Mouse (Mus musculus): ENCODE measurements around the gene D230025D16Rik. TPM values are rescaled to one million over a fixed set of nuclear protein-coding genes. Genes with fewer than 3 reads are reported as not detected.

D230025D16Rik gene
- polyA plus RNA-seq, 1 experiment from 2014 or later: 29.9 TPM

GRCm38 (mm10) chr8:105263244-105263912 lies 38.4 kb downstream of the D230025D16Rik start:
- Histone ChIP-seq H3K4me2 (replicated peaks) (no peak overlapping the region), H3K4me3 (peak overlapping the region; percentile 63; the same call in 1 of the 2 replicates), H3K36me3 (no peaks in the 10 kb centered on the region), H3K9ac (replicated peaks) (no peak overlapping the region; the same call in 1 of the 2 replicates), H3K27me3 (peaks cover 96% of the 10 kb centered on the region), H3K27ac (replicated peaks) (no peak overlapping the region), H3K4me1 (peaks cover 32% of the 10 kb centered on the region), H3K9me3 (0 out of 2 replicates have a peak, but pooled peaks cover 3% of the 10 kb centered on the region)
- 38% methylated on average over 16 of the region's 16 CpGs for WGBS
- no peak for ATAC-seq (ENCODE audit: low FRiP score, low read depth)

DNA sequence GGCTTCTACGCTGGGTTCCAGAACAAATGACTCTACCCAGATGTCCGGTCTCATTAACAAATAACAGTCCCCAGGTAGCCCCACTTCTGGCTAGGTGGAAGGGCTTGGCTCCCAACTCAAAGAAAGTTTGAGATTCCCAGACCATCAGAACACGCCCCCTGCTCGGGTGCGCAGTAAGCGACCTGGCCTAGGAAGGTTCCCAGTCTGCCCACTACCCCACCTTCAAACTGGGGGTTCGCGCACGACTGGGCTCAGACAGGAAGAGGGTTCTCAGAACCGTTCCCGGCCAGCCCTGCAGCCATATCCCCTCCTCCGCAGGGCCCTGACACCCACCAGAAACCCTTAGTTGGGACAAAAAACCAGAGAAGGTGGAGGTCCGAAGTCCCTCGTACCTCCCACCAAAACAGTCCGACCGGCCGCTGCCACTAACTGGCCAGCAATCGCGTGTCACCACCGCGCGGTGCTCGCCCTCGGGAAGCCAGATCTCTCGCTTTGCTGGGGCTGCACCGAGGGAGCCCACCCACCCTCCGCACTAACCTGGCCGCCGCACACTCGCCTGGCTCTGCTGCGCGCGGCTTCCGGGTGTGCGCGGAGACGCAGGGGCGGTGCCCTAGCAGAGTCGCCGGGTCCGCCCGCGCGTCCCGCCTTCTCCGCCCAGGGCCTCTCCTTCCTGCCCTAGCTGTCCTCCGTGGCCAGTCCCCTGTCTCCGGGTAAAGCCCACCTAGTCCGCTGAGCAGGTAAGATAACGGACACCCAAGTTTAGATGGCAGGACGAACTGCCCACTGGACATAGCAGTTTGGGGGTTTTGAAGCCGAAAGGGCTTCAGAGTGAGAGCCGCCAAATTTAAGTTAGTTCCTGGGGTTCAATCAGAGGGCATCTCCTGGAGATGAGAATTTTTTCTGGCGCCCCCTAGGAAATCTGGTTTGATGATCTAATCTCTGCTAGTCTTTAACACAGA lies 39.4 kb downstream of the D230025D16Rik start, which contains the start of the genes Tradd and Fbxl8:
Tradd (minus strand) TSS at position 586 of the 959 bp plus-strand sequence.
Fbxl8 (plus strand) TSS at position 625 of the 959 bp plus-strand sequence.
- peaks cover 34% of the 10 kb centered on the region for H3K4me1 ChIP-seq
- H3K27ac ChIP-seq (replicated peaks): no peak within 1 kb of the TSS
- peaks cover 96% of the 10 kb centered on the region for H3K27me3 ChIP-seq
- peak; percentile 39 for ATAC-seq (ENCODE audit: low FRiP score, low read depth)
- H3K9me3 ChIP-seq: 0 out of 2 replicates have a peak, but pooled peaks cover 3% of the 10 kb centered on the region
- 1% methylated on average over 54 of the region's 54 CpGs for WGBS
- peak within 1 kb of the TSS; percentile 63 for H3K9ac ChIP-seq (replicated peaks)
- H3K4me2 ChIP-seq (replicated peaks): peak within 1 kb of the TSS; percentile 78
- H3K4me3 ChIP-seq: peak within 1 kb of the TSS; percentile 63
- no peaks in the 10 kb centered on the region for H3K36me3 ChIP-seq

- no peak for ATAC-seq (ENCODE audit: low FRiP score, low read depth)
- Histone ChIP-seq H3K9me3 (0 out of 2 replicates have a peak, but pooled peaks cover 3% of the 10 kb centered on the region), H3K4me2 (replicated peaks) (peak overlapping the region; percentile 78), H3K36me3 (no peaks in the 10 kb centered on the region), H3K27ac (replicated peaks) (no peak overlapping the region), H3K9ac (replicated peaks) (no peak overlapping the region), H3K4me3 (peak overlapping the region; percentile 63; the same call in 1 of the 2 replicates), H3K4me1 (peaks cover 33% of the 10 kb centered on the region), H3K27me3 (peaks cover 96% of the 10 kb centered on the region)
- 20% methylated on average over 10 of the region's 10 CpGs for WGBS
These were observed 40.2 kb downstream of the D230025D16Rik start for GRCm38 (mm10) chr8:105265128-105265527.

DNA sequence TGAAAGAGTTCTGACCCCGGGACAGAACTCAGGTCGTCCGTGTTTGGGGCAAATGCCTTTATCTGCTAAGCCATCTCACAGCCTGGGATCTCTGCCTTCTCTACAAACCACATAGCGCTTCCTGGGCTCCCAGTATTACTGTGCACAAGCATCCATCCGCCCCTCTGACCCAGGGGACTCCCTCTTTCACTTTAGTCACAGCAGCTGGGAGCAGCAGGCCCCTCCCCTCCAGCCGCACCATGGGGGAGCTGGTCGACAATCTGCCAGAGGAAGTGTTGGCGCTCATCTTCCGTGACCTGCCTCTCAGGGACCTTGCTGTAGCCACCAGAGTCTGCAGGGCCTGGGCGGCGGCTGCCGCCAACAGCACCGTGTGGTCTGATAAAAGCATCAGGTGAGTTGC lies 41.8 kb downstream of the D230025D16Rik start:
- peaks cover 96% of the 10 kb centered on the region for H3K27me3 ChIP-seq
- 9% methylated on average over 13 of the region's 13 CpGs for WGBS
- H3K9ac ChIP-seq (replicated peaks): no peak overlapping the region
- no peak for ATAC-seq (ENCODE audit: low FRiP score, low read depth)
- H3K4me1 ChIP-seq: peaks cover 36% of the 10 kb centered on the region
- H3K4me2 ChIP-seq (replicated peaks): no peak overlapping the region
- no peaks in the 10 kb centered on the region for H3K36me3 ChIP-seq
- H3K27ac ChIP-seq (replicated peaks): no peak overlapping the region
- 0 out of 2 replicates have a peak, but pooled peaks cover 3% of the 10 kb centered on the region for H3K9me3 ChIP-seq
- H3K4me3 ChIP-seq: no peak overlapping the region

- peak; percentile 82 for ATAC-seq (ENCODE audit: low FRiP score, low read depth)
- H3K4me3 ChIP-seq: peak overlapping the region; percentile 45
- no peak overlapping the region for H3K27ac ChIP-seq (replicated peaks)
- peak overlapping the region; percentile 64 for H3K4me2 ChIP-seq (replicated peaks)
- 0 out of 2 replicates have a peak, but pooled peaks cover 3% of the 10 kb centered on the region for H3K9me3 ChIP-seq
- H3K27me3 ChIP-seq: peaks cover 99% of the 10 kb centered on the region
- peaks cover 33% of the 10 kb centered on the region for H3K4me1 ChIP-seq
- H3K9ac ChIP-seq (replicated peaks): peak overlapping the region; percentile 32; the same call in 1 of the 2 replicates
- no peaks in the 10 kb centered on the region for H3K36me3 ChIP-seq
- WGBS: under 1% methylated on average over 65 of the region's 65 CpGs
These were observed 43.6 kb downstream of the D230025D16Rik start for GRCm38 (mm10) chr8:105268342-105269074.

DNA sequence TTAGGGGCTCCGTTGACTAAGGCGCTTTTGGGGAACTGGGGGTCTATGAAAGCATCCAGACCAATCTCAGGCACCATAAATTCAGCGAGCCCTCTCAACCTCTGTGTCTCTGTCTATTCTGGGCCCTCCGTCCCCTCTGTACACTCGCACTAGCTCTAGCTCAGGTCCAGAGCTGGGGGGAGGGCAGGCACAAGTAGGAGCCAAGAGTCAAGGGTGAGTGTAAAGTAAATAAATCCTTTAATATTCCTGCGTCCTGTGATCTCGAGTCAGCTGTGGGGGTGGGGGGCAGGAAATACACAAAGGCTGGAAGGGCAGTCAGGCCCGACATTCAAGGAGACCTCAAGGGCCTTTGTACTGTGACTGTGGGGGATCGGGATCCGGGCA lies 44.1 kb downstream of the D230025D16Rik start:
- peaks cover 31% of the 10 kb centered on the region for H3K4me1 ChIP-seq
- peak; percentile 17; the same call in 1 of the 2 replicates for ATAC-seq (ENCODE audit: low FRiP score, low read depth)
- peaks cover 99% of the 10 kb centered on the region for H3K27me3 ChIP-seq
- H3K27ac ChIP-seq (replicated peaks): no peak overlapping the region
- peak overlapping the region; percentile 45 for H3K4me3 ChIP-seq
- H3K9me3 ChIP-seq: 0 out of 2 replicates have a peak, but pooled peaks cover 3% of the 10 kb centered on the region
- 0 out of 2 replicates have a peak overlapping the region, but pooled peaks have one; percentile 32 for H3K9ac ChIP-seq (replicated peaks)
- H3K4me2 ChIP-seq (replicated peaks): peak overlapping the region; percentile 64
- WGBS: 2% methylated on average over 10 of the region's 10 CpGs
- no peaks in the 10 kb centered on the region for H3K36me3 ChIP-seq

- Histone ChIP-seq H3K9ac (replicated peaks) (peak within 1 kb of the TSS; percentile 32; the same call in 1 of the 2 replicates), H3K36me3 (no peaks in the 10 kb centered on the region), H3K4me1 (peaks cover 29% of the 10 kb centered on the region), H3K4me2 (replicated peaks) (peak within 1 kb of the TSS; percentile 64), H3K27ac (replicated peaks) (no peak within 1 kb of the TSS), H3K4me3 (peak within 1 kb of the TSS; percentile 45), H3K27me3 (peaks cover 99% of the 10 kb centered on the region), H3K9me3 (0 out of 2 replicates have a peak, but pooled peaks cover 3% of the 10 kb centered on the region)
- no peak for ATAC-seq (ENCODE audit: low FRiP score, low read depth)
- under 1% methylated on average over 42 of the region's 42 CpGs for WGBS
These were observed 44.6 kb downstream of the D230025D16Rik start, which contains the start of gene Hsf4 for GRCm38 (mm10) chr8:105269461-105269947. Hsf4 (plus strand) TSS chr8:105269801.

- Histone ChIP-seq H3K27me3 (peaks cover 99% of the 10 kb centered on the region), H3K36me3 (no peaks in the 10 kb centered on the region), H3K27ac (replicated peaks) (no peak overlapping the region), H3K9me3 (0 out of 2 replicates have a peak, but pooled peaks cover 3% of the 10 kb centered on the region), H3K9ac (replicated peaks) (no peak overlapping the region), H3K4me2 (replicated peaks) (peak overlapping the region; percentile 64), H3K4me1 (peaks cover 28% of the 10 kb centered on the region), H3K4me3 (peak overlapping the region; percentile 45; the same call in 1 of the 2 replicates)
- no peak for ATAC-seq (ENCODE audit: low FRiP score, low read depth)
- 1% methylated on average over 39 of the region's 39 CpGs for WGBS
These were observed 45.4 kb downstream of the D230025D16Rik start for GRCm38 (mm10) chr8:105270101-105270915.

- Histone ChIP-seq H3K4me3 (no peak overlapping the region), H3K27me3 (peaks cover 99% of the 10 kb centered on the region), H3K36me3 (no peaks in the 10 kb centered on the region), H3K4me2 (replicated peaks) (no peak overlapping the region), H3K27ac (replicated peaks) (no peak overlapping the region), H3K9me3 (0 out of 2 replicates have a peak, but pooled peaks cover 3% of the 10 kb centered on the region), H3K9ac (replicated peaks) (no peak overlapping the region), H3K4me1 (peaks cover 33% of the 10 kb centered on the region)
- whole genome bisulfite sequencing: 3% methylated on average over 11 of the region's 11 CpGs
- no peak for ATAC-seq (ENCODE audit: low FRiP score, low read depth)
These were observed 45.9 kb downstream of the D230025D16Rik start for GRCm38 (mm10) chr8:105270916-105271186.

DNA sequence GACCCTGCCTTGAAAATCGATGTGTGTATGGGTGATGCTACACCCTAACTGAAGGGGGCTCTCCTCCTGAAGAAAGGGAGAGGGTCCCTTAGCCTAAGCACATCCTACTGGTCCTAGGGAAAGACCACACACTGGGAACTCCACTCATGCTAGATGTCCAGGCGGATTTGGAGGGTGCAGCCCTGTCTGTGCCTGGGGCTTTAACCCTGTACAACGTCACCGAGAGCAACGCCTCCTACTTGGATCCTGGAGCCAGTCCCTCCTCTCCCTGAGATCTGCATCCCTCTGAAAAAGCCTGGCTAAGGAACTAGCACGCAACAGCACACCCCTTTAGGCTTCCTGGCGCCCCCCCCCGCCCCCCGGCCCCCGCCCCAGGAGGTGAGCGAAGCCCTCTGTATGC lies 50.4 kb downstream of the D230025D16Rik start:
- 8% methylated on average over 9 of the region's 11 CpGs for WGBS
- Histone ChIP-seq H3K4me2 (replicated peaks) (peak overlapping the region; percentile 79), H3K4me3 (peak overlapping the region; percentile 45; the same call in 1 of the 2 replicates), H3K9me3 (no peaks in the 10 kb centered on the region), H3K27me3 (peaks cover 99% of the 10 kb centered on the region), H3K27ac (replicated peaks) (no peak overlapping the region), H3K4me1 (peaks cover 29% of the 10 kb centered on the region), H3K9ac (replicated peaks) (no peak overlapping the region), H3K36me3 (peaks cover 6% of the 10 kb centered on the region; the same call in 1 of the 2 replicates)
- ATAC-seq (ENCODE audit: low FRiP score, low read depth): no peak

Measured in midbrain, embryonic 12.5 days (tissue).